Mouse (Mus musculus) kidney, adult 2 months (tissue): ENCODE measurements around the gene 1700001L19Rik.

Experiments used
- CTCF ChIP-seq: fragments of 200-500 bp; conservative IDR thresholded peaks from 2 replicates; pipeline ENCODE4 v1.5.1; 2011; ENCODE audit warnings: low read depth, mild to moderate bottlenecking, control low read depth, low read length, moderate library complexity, mixed read lengths; ENCODE audit not compliant: insufficient read depth, insufficient read length
- POLR2A ChIP-seq: fragments of 200-500 bp; IDR thresholded peaks from one replicate; pipeline ENCODE4 v1.6.1; 2011; ENCODE audit warnings: low read depth, low read length, control low read depth

GRCm38 (mm10) chr13:68642786-68643185, 45.6 kb downstream of the 1700001L19Rik start:
- no peak for TF ChIP-seq POLR2A
- no peak for TF ChIP-seq CTCF
